Mouse (Mus musculus) left cerebral cortex, adult 11 months (tissue): ENCODE measurements around the gene Ifna15.

Experiments used
- DNase-seq: peaks from one replicate; pipeline ENCODE4 v3.0.0; 2022; ENCODE audit warnings: low spot score

Gene Ifna15

GRCm38 (mm10) chr4:88513743-88514142, 44.3 kb downstream of the Ifna15 start:
- no peak for DNase-seq
